Mouse (Mus musculus) forebrain, embryonic 16.5 days (tissue): ENCODE measurements around the gene Enpp1. TPM values are rescaled to one million over a fixed set of nuclear protein-coding genes. Genes with fewer than 3 reads are reported as not detected.

Experiments
- ATAC-seq: fragments of 200-750 bp; cut with Nextera tagmentation; 2 replicates; pipeline ENCODE4 v1.8.0; 2017; ENCODE audit warnings: mild to moderate bottlenecking, moderate library complexity
- H3K27ac ChIP-seq: fragments of 300-500 bp; sonication (generic); 2 replicates; pipeline ENCODE4 v1.5.1; 2014; ENCODE audit warnings: low read length, control low read depth
- H3K27me3 ChIP-seq: fragments of 300-500 bp; sonication (generic); replicated peaks from 2 replicates; pipeline ENCODE4 v1.6.1; 2014; ENCODE audit warnings: low read length; ENCODE audit not compliant: control insufficient read depth, insufficient read depth
- H3K36me3 ChIP-seq: fragments of 300-500 bp; sonication (generic); 2 replicates; pipeline ENCODE4 v1.6.1; 2014; ENCODE audit not compliant: control insufficient read depth, insufficient read depth
- H3K4me1 ChIP-seq: fragments of 300-500 bp; sonication (generic); replicated peaks from 2 replicates; pipeline ENCODE4 v1.6.1; 2014; ENCODE audit warnings: low read length; ENCODE audit not compliant: control insufficient read depth, insufficient read depth
- H3K4me2 ChIP-seq: fragments of 300-500 bp; sonication (generic); 2 replicates; pipeline ENCODE4 v1.6.1; 2014; ENCODE audit warnings: mild to moderate bottlenecking, low read length, control low read depth
- H3K4me3 ChIP-seq: fragments of 300-500 bp; sonication (generic); replicated peaks from 2 replicates; pipeline ENCODE4 v1.5.1; 2014; ENCODE audit warnings: mild to moderate bottlenecking, low read length, control low read depth
- H3K9ac ChIP-seq: fragments of 300-500 bp; sonication (generic); replicated peaks from 2 replicates; pipeline ENCODE4 v1.6.1; 2014; ENCODE audit warnings: low read depth, low read length, control low read depth
- H3K9me3 ChIP-seq: fragments of 300-500 bp; sonication (generic); 2 replicates; pipeline ENCODE4 v1.6.1; 2016; ENCODE audit warnings: low read length; ENCODE audit not compliant: control insufficient read depth
- WGBS: fragments of 180-500 bp; shearing (Covaris S2); extraction: QIAGEN DNeasy Blood & Tissue Kit; methylation state at CpG from one replicate; pipeline ENCODE4 v1.1.7; 2014; 5-methylcytosine and 5-hydroxymethylcytosine counted together
- polyA plus RNA-seq: library from polyadenylated mRNA; unstranded; fragments of >200 nt; fragmentation: Nextera tagmentation; extraction: Ambion mirVana; gene quantifications from 2 replicates; pipeline ENCODE4 v1.2.1, GENCODE M21; 2015

Enpp1 gene
- polyA plus RNA-seq, 1 experiment from 2014 or later: 0.99 TPM

DNA sequence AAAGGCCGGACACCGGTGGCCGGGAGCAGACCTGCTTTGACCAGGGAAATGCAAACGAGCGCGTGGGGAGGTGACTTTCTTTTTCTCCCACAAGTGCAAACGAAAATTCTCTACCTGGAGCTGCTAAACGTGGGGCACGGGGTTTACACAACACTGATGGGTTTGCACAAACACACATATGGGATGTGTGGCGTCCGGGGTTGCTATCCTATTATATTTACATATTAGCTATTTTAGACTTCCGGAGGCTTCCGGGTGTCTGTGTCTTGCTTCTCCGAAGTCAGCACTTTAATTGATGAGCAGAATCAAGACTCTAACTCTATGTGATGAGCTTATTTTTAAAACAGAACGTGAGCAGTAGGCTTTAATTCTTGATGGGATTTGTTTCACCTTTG lies 405 bp upstream of the Enpp1 start:
- peaks cover 7% of the 10 kb centered on the region for H3K4me1 ChIP-seq
- H3K4me3 ChIP-seq: peak overlapping the region; percentile 73
- no peaks in the 10 kb centered on the region for H3K9me3 ChIP-seq
- H3K9ac ChIP-seq: peak overlapping the region; percentile 71
- peak overlapping the region; percentile 100 for H3K4me2 ChIP-seq
- H3K36me3 ChIP-seq: no peaks in the 10 kb centered on the region
- no peaks in the 10 kb centered on the region for H3K27me3 ChIP-seq
- no peak overlapping the region for H3K27ac ChIP-seq
- peak; percentile 21; the same call in 1 of the 2 replicates for ATAC-seq
- 13% methylated on average over 15 of the region's 15 CpGs for whole genome bisulfite sequencing

DNA sequence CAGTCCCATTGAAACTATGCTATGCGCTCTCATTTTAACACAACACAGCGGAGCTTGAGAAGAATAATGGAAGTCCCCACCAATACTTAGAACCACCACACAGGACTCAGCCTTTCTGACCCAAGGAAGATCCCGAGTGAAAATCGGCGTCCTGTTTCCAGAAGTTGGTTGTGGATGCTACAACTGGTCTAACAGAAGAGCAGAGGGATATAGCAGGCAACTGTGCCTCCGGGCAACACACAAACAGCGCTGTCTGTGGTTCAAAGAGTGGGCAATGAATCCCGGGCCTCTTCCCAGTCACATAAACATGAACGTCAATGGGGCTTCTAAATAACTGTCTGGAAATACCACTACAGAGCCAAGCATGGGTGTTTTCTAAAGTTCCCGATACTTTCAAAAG lies 888 bp downstream of the Enpp1 start:
- Histone ChIP-seq H3K4me2 (peak overlapping the region; percentile 100), H3K9ac (peak overlapping the region; percentile 71; the same call in 1 of the 2 replicates)
- 23% methylated on average over 10 of the region's 10 CpGs for WGBS

DNA sequence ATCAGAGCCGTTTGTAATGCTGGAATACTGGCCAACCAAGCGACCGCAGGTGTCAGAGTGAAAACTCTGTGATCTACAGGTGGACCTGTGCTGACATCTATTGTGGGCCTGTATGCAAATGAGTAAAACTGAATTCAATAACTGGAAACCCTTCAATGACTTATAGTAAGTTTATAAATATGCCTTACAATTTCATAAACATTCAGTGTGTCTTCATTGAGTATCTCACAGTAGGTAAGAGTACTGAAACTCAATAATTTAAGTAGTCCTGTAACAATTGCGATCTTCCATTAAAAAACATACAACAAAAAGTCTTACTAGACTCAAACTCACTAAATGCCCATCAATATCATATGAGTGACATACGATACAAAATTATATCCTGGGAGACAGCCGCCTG lies 1.6 kb downstream of the Enpp1 start:
- Histone ChIP-seq H3K9me3 (no peaks in the 10 kb centered on the region), H3K9ac (no peak overlapping the region), H3K4me1 (peaks cover 7% of the 10 kb centered on the region), H3K27me3 (no peaks in the 10 kb centered on the region), H3K27ac (no peak overlapping the region), H3K4me3 (no peak overlapping the region), H3K4me2 (no peak overlapping the region), H3K36me3 (no peaks in the 10 kb centered on the region)
- no peak for ATAC-seq
- 93% methylated on average over 6 of the region's 6 CpGs for WGBS

More for the DNA sequence above, 888 bp downstream of the Enpp1 start:
- ATAC-seq: peak; percentile 41; the same call in 1 of the 2 replicates
- Histone ChIP-seq H3K36me3 (no peaks in the 10 kb centered on the region), H3K27ac (no peak overlapping the region), H3K4me3 (peak overlapping the region; percentile 73), H3K9me3 (no peaks in the 10 kb centered on the region), H3K4me1 (peaks cover 7% of the 10 kb centered on the region), H3K27me3 (no peaks in the 10 kb centered on the region)

DNA sequence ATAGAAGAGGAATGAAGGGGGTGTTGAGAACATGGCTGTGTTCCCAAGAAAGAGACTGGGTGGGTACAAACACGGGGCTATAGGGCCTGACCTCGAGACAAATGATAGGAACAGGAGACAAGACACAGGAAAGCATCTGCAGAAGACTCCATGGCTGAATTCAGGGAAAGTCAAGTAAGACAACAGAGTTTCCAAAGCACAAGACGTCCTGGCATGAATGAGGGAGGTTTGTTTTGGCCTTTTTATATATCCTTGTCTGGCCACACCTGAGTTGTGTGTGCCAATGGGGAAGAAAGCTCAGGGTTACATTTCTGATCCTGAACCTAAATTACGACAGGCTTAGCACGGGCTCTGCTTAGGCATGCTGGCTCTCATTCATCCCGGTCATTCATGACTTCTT lies 4.2 kb downstream of the Enpp1 start:
- no peak overlapping the region for H3K9ac ChIP-seq
- H3K27me3 ChIP-seq: no peaks in the 10 kb centered on the region
- 88% methylated on average over 6 of the region's 6 CpGs for WGBS
- H3K4me2 ChIP-seq: no peak overlapping the region
- H3K4me3 ChIP-seq: no peak overlapping the region
- no peak for ATAC-seq
- no peaks in the 10 kb centered on the region for H3K36me3 ChIP-seq
- H3K27ac ChIP-seq: no peak overlapping the region
- H3K9me3 ChIP-seq: no peaks in the 10 kb centered on the region
- H3K4me1 ChIP-seq: peaks cover 7% of the 10 kb centered on the region

DNA sequence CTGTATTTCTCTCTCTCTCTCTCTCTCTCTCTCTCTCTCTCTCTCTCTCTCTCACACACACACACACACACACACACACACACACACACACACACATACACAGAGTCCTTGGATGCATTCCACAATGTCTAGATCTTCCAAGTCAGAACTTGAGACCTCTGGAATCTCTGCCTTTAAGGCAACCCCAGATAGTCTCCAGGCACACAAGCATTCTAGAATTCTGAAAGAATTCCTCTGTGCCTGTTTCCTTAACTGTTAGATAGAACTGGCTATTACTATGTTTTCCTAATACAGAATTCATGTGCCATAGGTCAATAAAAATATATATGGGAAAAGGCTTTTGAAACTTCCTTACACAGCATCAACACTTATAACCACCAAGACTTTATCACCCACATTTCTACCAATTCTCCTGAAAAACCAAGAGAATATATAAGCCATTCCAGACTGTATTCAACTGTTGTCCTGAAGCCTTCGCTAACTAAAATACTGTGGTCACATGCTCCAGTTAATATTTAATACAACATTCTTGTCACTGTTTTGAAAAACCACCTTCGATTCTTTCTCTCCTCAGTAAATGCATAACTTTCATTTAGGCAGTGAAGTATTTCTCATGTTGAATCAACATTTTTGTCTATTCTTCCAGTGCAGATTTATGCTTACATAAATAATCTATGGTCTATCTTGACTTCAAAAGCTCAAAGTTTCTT lies 5.4 kb downstream of the Enpp1 start:
- H3K9ac ChIP-seq: no peak overlapping the region
- WGBS: 97% methylated on average over 2 of the region's 2 CpGs
- no peak overlapping the region for H3K4me3 ChIP-seq
- ATAC-seq: no peak
- H3K36me3 ChIP-seq: no peaks in the 10 kb centered on the region
- H3K27me3 ChIP-seq: no peaks in the 10 kb centered on the region
- H3K27ac ChIP-seq: no peak overlapping the region
- peaks cover 7% of the 10 kb centered on the region for H3K4me1 ChIP-seq
- H3K9me3 ChIP-seq: no peaks in the 10 kb centered on the region
- H3K4me2 ChIP-seq: no peak overlapping the region

DNA sequence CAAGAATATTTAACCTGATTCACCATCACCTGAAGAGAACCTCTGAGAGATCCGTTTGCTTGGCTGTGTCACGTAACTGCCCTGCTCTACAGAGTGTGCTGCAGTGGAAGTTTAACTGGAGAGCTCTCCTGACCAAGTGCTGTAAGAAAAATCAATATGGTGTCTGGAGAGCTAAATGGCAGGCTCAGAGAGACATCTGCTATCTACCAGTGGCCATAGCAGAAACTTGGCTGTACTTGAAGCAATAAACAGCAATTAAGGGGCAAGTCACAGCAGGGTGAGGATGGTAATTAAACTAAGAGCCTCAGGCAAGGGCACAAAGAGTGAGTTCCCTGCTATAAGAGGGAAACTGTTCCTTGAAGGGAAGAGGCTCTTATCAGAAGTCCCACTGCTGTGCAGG lies 9.3 kb downstream of the Enpp1 start:
- H3K27me3 ChIP-seq: no peaks in the 10 kb centered on the region
- 67% methylated on average over 2 of the region's 2 CpGs for WGBS
- H3K27ac ChIP-seq: no peak overlapping the region
- no peak overlapping the region for H3K4me3 ChIP-seq
- H3K9me3 ChIP-seq: no peaks in the 10 kb centered on the region
- H3K4me1 ChIP-seq: no peaks in the 10 kb centered on the region
- H3K4me2 ChIP-seq: no peak overlapping the region
- H3K9ac ChIP-seq: no peak overlapping the region
- ATAC-seq: 0 out of 2 replicates have a peak, but pooled peaks have one; percentile 33
- H3K36me3 ChIP-seq: no peaks in the 10 kb centered on the region

DNA sequence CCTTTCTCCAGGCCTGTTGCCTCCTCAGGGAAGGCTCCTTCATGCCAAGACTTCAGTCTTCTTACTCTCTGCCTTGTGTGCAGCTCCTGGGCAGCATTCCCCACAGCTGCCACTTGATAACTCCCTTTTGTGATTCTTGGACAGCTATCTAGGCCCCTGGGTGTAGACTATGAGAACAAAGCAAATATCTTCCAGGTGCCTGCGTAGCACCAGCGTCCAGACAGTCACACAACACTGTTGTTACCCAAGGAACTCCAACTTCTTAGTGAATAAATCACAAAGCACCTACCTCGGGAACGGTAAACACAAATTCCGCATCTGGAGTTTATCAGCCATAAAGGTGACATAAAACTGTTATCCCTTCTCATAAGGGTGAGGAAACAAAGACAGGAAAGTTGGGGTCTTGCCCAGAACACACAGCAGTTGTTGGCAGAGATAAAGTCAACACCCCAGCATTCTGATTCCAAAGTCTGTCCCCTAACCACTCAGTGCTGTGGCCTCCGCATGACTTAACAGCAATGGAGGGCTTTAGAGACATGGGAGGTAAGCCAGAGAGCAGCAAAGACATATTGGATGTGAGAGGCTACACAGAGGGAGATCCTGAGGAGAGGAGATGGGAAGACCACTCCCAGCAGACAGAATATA lies 13.7 kb downstream of the Enpp1 start:
- Histone ChIP-seq H3K4me2 (no peak overlapping the region), H3K27me3 (no peaks in the 10 kb centered on the region), H3K27ac (no peak overlapping the region), H3K9me3 (no peaks in the 10 kb centered on the region), H3K36me3 (no peaks in the 10 kb centered on the region), H3K4me3 (no peak overlapping the region), H3K9ac (no peak overlapping the region), H3K4me1 (no peaks in the 10 kb centered on the region)
- ATAC-seq: peak; percentile 45; the same call in 1 of the 2 replicates
- WGBS: 81% methylated on average over 6 of the region's 6 CpGs

DNA sequence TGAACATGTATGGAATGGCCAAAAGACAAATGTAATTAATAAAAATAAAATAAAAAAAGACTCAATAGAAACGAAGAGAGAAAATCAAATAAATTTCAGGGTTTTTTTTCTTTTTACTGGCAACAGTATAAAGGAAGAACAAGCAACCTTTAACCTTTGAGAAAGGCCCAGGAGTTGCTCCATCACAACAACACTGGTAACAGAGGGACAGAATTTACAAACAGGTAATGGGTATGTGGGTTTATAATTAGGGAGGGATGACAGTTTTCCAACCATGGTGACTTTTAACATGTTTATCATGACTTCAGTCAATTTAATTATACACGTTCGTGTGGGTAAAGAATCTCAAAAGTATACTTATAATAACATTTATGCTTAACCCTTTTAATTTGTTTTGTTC lies 15.2 kb downstream of the Enpp1 start:
- no peaks in the 10 kb centered on the region for H3K4me1 ChIP-seq
- H3K9me3 ChIP-seq: no peaks in the 10 kb centered on the region
- H3K27ac ChIP-seq: no peak overlapping the region
- no peaks in the 10 kb centered on the region for H3K27me3 ChIP-seq
- 89% methylated on average over 3 of the region's 3 CpGs for WGBS
- H3K36me3 ChIP-seq: no peaks in the 10 kb centered on the region
- H3K9ac ChIP-seq: no peak overlapping the region
- H3K4me3 ChIP-seq: no peak overlapping the region
- H3K4me2 ChIP-seq: no peak overlapping the region
- no peak for ATAC-seq

DNA sequence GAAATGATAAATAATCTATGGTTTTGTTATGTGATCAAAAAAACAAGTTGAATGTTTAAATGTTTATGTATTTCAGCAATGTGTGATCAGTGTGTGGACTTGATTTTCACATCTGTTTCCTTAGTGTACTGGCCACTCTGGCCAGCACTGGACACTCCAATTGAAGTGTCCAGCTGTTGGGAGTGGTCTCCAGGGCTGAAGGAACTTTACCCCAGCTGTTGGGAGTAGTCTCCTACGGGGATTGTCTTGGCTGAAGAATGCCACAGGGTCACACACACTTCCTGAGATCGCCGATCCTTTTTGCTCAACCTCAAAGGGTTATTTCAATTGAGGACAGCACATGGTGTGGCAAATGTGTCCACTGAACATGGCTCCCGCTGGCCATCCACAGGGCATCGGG lies 16.2 kb downstream of the Enpp1 start:
- Histone ChIP-seq H3K9ac (no peak overlapping the region), H3K4me3 (no peak overlapping the region), H3K27ac (no peak overlapping the region), H3K4me2 (no peak overlapping the region), H3K9me3 (no peaks in the 10 kb centered on the region), H3K36me3 (no peaks in the 10 kb centered on the region), H3K4me1 (no peaks in the 10 kb centered on the region), H3K27me3 (no peaks in the 10 kb centered on the region)
- 81% methylated on average over 5 of the region's 5 CpGs for WGBS
- no peak for ATAC-seq
